Mouse (Mus musculus) kidney, postnatal 25 days (tissue): ENCODE results near the gene Tpst1.

ENCODE experiments used
- DNase-seq, 2 experiments: peaks; one replicate each; pipeline ENCODE4 v3.0.0; 2021; ENCODE audit warnings: mixed read lengths in 2 of 2

The Tpst1 gene

DNA sequence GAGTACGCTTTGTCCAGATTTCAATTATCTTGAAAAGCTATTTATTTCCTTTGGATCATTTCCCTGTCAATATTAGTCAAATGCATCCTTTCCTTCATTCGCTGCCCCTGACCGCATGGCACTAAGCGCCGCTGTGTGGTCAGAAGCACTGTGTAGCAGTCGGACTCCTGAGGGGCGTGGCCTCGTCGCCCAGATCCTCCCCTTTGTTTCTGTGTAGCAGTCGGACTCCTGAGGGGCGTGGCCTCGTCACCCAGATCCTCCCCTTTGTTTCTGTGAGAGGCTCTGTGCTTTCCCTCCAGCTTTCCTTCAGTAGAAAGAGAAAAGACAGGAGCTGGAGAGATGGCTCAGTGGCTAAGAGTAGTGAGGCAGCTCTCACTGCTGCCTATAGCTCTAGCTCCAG is 23.6 kb downstream of the Tpst1 start:
- DNase-seq, result no peak

DNA sequence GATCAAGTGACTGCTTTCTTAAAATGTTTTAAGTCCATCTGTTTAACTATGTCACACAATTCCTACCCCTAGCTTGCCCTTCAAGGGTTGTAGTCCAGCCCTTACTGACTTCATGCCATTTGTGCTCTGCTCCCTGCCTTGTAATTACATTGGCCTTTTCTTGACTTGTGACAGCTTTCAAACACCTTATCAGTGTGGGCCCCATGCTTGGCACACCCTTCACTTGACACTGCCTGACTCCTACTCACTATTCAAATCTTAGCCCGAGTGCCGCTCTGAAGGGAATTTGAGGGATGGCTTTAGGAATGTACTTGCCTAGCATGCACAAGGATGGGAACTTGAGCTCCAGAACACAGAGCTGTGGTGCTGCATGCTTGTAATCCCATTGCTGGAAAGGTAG is 24.7 kb downstream of the Tpst1 start:
- DNase-seq, result no peak

DNA sequence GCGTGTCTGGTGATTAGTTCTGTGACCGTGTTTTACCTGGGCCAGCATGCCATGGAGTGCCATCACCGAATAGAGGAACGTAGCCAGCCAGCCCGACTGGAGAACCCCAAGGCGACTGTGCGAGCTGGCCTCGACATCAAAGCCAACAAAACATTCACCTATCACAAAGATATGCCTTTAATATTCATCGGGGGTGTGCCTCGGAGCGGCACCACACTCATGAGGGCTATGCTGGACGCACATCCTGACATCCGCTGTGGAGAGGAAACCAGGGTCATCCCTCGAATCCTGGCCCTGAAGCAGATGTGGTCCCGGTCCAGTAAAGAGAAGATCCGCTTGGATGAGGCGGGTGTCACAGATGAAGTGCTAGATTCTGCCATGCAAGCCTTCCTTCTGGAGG is 28.6 kb downstream of the Tpst1 start:
- DNase-seq, result no peak

DNA sequence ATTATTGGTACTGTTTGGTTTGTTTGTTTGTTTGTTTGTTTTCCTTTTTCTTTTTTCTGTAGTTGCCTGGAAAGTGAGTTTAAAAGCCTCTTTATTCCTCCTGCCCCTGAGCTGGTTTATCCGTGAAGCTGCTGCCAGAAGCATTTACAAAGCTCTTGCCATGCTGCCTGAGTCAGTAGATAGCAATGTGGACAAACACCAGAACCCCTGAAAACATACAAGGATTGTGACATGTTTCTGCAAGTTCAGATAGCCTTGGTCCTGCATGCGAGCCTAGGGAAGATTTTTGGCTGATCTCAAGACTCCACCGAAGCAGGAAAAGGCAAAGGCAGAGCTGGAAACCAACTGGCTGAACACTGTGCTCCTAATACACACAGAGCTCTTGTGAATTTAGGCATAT is 36.2 kb downstream of the Tpst1 start:
- DNase-seq, result no peak

DNA sequence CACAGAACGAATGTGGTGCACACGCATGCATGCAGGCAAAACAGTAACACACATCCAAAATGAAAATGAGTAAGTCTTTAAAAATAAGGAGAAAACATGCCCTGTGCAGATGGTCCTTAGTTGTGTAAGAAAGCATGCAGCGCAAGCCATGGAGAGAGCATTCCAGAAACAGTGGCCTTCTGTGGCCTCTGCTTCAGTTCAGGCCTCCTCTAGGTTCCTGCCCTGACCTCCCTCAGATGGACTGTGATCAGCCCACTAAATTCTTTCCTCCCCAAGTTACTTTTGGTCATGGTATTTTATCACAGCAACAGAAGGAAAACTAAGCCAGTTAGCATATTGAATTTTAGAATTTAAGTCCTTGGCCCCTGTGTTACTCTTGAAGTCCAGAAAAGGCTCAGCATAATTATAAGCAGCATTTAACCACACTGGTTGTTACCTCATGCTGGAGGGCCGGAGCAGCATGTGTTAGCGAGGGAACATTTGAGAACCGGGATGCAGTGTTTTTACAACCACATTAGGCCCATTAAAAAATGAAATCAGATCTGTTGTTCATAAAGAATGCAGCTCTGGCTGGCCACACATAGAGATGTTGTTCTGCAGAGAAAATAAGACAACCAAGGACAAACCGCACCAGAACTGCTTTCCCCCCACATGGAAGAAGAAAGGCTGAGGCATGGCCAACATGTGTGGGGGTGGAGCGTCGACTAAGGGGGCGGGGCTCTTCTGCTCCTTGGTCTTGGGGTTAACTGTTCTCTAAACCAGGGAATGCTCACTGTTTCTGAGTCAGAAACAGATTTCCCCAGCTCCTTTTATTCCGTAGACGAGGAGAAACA is 37.7 kb downstream of the Tpst1 start:
- no peak for DNase-seq

DNA sequence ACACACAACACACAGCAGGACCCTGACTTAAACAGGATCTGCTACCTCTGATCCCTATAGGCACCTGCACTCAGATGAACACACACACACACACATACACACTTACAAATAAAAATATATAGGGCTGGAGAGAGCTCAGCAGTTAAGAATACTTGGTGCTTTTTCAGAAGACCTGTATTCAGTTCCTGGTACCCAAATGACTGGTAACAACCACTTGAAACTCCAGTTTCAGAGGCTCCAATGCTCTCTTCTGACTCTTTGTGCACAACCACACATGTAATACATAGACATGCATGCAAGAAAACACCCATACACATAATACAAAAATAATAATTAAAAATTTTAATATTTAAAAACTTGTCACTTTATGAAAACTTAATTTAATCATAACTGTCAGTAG is 39.5 kb downstream of the Tpst1 start:
- no peak for DNase-seq

DNA sequence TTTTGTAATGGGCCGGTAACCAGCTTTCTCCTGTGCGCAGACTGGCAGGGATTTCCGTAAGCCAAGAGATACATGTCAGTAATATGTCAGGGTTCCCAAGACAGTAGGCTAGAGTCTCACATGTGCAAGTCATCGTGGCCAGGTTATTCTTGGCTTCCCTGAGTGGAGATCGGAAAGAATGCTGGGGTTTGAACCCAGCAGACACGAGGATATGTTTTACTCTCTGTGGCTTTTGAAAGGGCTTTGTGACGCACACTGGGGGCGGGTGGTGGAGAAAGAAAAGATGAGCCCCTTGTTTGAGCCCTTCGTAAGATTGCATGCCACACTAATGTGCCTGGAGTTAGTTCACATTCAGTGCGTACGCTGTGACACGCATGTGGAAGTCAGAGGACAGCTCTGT is 43.0 kb downstream of the Tpst1 start:
- no peak for DNase-seq

DNA sequence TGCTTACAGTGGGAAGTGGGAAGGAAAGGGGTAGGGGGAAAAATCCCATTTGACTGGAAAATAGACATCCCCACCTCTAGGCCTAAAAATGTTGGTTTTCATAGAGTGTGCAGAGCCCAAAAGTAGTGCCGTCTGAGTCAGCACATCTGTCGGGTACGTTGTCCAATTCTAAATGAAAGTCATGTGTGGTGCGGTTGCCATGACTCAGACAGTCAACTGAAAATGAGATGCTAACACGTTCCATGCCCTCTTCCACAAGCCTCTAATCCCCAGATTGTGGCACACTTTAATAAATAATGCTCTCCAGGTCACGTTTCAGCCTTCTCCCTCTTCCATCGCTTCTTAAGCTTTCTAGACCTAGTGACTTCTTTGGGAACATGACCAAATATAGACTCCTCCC is 43.7 kb downstream of the Tpst1 start:
- no peak for DNase-seq

DNA sequence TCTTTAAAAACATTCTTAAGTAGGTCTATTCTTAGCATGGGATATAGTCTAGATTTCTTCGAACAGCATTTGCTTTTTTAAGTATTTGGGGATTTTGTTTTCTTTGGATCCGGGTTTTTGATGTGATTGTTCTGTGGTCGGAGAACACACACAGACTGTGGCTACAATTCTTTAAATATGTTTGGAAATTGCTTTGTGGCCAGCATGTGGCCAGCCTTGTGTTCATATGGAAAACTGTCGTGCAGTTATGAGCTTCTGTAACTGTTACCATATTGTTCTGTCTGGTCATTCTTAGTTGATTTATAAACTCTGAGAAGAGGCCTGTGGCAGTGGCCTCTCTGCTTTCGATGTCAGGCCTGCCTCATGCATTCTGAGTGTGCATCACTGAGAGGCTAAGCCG is 44.8 kb downstream of the Tpst1 start:
- DNase-seq, result no peak

DNA sequence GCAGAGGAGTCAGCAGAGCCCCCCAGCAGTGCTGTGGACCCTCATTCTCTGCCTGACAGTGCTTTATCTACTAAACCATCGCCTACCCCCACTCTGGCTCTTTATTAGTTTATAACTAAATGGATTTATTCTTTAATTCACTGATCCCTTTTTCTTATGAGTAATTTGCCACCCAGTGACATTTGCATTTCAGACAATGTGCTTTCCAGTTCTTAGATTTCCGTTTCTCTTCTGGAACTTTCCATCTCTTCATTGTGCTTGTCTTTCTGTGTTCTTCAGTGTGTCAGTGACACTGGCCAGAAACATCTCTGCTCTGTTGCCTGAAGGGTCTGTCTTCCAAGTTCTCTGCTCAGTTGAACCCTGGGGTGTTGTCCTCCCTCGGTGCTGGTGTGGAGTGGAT is 46.1 kb downstream of the Tpst1 start:
- no peak for DNase-seq

DNA sequence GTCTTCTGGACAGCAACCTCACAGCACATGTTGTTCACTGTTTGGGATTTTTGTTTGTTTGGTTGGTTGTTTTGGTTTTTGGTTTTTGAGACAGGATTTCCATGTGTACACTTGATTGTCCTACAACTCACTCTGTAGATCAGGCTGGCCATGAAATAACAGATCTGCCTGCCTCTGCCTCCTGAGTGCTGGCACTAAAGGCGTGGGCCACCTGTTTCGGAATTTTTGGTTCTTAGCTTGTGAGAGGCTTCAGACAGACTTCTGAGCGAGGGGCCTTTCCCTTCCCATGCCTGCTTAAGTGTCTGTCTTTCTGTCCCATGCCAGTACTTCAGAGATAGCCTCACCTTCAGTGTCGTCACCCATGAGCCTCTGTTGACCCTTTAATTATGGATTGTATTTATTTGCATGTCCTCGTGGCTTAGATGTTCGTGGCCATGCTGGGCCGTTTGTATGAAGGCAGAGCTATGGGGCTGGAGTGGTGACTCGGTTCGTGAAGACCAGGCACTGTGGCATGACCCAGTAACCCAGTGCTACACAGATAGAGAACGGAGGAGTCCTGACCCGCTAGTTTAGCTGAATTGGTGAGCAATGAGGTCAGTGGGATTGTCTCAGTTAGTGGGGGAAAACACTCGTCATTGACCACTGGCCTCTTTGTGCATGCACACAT is 47.1 kb downstream of the Tpst1 start:
- no peak for DNase-seq

DNA sequence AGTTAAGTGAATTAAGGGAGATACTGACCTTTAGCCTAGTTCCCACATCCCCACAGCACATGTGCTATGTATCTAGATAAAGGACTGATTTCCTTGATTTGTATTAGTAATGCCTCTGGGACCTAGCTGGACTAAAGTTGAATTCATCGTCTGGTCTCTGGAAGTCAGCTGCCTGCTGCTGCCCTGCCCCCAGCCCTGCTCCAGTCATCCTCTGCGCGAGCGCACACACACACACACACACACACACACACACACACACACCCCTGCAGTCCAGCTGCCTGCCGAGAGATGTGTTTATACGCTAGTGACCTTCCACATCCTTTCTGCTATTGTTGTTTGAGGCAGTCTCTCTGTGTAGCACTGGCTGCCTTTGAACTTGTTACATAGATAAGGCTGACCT is 47.8 kb downstream of the Tpst1 start:
- DNase-seq, result peak; percentile 42 to 64

DNA sequence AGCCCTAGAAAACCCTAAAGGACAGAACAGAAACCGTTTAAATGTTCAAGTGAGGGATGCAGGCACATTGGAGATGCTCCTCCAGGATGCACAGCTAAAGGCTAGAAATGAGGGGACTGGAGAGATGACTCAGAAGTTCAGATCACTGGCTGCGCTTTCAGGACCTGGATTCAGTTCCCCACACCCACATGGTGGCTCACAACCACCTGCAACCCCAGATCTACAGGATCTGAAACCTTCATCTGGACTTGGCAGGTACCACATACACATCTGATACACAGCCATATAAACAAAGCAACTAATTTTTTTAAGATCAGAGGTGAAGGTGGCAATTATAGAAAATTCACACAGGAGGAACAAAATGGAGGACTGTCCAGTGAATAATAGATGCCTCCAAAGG is 49.2 kb downstream of the Tpst1 start:
- no peak for DNase-seq

DNA sequence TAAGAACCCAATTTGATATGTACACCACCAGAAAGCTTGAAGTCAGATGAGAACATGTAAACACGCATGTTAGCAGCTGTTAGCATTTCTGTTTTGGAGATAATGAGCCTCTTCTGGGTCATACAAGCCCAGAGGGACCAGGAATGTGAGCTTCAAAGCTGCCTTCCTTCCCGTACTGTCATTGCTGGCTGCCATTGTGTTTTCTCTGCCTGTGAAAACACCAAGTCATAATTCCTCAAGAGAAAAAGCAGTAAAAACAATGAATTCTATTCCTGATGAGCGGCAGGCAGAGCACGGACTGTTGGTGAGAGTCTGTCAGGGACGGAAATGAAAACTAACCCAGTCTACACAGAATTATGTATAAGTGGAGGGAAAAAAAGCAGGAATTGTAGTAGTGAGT is 51.1 kb downstream of the Tpst1 start:
- no peak for DNase-seq

DNA sequence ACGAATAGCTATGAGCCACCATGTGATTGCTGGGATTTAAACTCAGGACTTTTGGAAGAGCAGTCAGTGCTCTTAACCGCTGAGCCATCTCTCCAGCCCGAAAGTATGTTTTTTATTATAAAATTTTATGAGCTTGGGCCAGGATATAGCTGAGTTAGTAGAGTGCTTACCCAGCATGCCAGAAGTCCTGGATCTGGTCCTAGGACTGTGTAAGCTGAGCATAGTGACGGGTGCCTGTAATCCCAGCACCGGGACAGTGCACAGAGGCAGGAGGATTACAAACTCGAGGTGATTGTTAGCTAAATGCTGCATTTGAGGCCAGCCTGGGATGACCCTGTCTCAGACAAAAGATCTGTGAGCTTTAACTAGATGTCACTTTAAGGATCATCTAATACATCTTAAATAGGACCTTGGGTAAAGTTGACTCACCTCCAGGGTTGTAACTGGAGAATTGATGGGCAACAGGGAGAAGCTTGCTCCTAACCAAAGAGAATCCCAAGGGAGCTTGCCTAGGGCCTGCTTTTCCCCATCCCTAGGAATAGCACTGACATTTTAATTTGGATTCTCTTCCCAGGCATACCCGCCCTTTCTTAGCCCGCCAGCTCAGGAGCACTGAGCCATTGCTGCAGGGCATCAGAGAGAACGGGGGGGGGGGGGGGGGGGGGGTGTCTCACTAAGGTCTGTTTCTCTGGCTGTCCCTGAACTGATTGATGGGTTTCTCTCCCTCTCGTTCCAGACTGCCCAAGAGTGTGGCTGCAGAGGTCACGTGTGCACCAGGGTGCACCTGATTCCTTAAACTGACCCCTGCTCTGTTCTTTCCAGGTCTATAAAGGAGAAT is 55.8 kb downstream of the Tpst1 start:
- DNase-seq, result no peak

DNA sequence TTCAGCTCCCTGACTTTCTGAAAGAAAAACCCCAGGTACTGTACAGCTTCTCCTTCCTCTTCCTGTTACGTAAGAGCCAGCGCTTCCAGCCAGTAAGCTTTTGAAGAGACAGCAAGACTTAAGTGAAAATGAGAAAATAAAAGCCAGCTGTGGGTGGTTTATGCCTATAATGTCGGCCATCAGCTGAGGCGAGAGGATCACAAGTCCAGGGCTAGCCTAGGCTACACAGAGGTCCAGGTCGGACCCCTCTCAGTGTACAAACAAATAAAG is 56.3 kb downstream of the Tpst1 start:
- no peak for DNase-seq

DNA sequence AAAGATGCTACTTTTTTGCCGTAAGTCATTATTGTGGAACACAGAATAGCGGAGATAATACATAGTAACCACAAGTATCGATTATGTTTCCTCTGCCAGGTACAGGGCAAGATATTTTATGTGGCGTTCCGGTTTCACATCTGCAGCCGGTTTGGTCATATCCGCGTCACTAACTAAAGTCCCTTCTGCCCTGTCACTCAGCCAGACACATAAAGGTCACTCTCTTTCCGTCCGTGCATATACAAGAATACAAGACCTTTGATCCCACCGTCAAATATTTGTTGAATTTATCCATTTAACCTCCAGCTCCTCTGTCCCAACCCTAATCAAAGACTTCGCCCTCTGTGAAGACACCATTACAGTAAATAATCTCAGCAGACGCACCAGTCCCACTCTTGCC is 63.5 kb downstream of the Tpst1 start:
- no peak for DNase-seq

DNA sequence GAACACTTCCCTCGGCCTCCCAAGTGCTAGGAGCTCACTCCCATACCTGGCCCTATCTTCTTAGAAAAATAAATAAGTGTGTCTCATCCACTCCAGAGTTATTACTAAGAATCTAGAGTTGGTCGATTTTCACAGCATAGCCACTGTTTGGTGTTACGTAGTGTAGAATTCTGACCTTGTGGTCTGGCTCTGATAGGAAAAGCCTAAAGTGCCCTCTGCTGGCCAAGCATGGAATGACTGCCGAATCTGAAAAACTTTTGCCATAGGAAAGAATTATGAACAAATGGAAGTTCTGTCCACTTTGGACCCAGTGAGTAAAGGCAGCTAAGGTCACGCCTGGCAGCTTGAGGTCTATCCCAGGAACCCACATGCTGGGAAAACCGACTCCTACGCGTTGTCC is 66.3 kb downstream of the Tpst1 start:
- DNase-seq, result peak; percentile 69 to 90

DNA sequence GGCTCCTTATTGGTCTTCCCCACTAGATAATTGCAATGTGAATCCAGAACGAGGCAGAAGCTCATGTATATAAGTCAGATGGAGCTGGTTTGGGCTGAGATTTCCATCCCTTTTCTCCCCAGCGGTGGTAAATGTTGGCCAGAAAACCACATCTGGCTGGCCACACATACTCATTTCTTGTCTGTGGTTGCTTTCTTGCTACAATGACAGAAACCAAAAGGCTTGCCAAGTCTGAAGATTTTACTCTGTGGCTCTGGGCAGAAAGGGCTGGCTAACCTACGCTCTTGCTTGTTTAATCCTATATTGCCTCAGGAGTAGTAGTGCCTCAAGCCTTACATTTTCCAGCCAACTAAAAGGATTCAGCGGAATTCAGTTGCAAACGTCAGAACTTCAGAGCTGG is 68.0 kb downstream of the Tpst1 start:
- DNase-seq, result no peak

DNA sequence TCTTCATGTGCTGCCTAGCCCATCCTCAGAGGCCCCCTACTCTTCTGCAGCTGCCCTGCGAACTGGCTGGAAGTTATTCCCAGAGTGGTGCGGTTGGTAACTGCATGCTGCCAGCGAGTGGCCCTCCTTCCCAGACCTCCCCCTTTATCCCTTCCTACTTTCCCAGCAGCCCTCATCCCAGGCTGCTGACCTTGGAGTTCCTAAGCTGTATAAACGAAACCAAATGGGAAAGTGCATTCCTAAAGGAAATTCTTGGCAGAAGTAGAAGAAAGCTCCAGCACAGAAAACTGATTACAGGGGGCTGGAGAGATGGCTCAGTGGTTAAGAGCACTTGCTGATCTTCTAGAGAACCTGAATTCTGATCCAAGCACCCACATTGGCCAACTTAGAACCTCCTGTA is 68.9 kb downstream of the Tpst1 start:
- no peak for DNase-seq

DNA sequence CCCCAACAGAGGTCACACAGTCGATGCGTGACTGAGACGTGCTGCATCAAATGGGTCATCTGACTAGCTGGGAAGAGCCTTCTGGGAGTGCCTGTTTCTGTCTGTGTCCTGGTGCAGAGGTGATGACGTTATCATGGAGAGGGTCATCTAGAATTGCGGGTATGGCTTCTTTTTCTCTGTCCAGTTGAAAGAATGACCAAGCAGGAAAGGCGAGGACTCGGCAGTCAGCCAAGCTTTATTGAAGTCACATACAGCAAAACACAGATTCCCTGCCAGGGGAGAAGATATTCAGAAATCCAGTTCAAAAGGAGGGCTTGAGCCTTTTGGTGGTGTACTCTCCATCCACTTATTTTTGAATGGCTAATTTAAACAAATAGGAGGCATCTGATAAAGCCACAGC is 70.0 kb downstream of the Tpst1 start:
- DNase-seq, result no peak

DNA sequence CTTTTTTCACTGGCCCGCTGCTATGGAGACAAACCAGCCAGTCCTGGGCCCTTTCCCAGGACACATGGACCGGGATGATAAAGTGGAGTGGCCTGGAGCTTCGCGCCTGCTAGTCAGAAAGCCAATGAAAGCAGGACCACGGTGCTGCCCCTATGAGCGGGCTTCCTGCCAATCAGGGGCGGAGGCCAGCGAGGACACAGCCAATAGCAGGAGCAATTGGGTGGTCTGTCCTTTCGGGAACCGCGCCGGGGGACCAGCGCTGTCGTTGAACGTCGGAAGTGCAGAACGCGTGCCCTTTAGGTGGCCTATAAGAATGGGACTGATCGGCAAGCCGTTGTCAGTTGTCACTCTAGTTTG is 70.8 kb downstream of the Tpst1 start:
- DNase-seq, result peak; percentile 70 to 89

DNA sequence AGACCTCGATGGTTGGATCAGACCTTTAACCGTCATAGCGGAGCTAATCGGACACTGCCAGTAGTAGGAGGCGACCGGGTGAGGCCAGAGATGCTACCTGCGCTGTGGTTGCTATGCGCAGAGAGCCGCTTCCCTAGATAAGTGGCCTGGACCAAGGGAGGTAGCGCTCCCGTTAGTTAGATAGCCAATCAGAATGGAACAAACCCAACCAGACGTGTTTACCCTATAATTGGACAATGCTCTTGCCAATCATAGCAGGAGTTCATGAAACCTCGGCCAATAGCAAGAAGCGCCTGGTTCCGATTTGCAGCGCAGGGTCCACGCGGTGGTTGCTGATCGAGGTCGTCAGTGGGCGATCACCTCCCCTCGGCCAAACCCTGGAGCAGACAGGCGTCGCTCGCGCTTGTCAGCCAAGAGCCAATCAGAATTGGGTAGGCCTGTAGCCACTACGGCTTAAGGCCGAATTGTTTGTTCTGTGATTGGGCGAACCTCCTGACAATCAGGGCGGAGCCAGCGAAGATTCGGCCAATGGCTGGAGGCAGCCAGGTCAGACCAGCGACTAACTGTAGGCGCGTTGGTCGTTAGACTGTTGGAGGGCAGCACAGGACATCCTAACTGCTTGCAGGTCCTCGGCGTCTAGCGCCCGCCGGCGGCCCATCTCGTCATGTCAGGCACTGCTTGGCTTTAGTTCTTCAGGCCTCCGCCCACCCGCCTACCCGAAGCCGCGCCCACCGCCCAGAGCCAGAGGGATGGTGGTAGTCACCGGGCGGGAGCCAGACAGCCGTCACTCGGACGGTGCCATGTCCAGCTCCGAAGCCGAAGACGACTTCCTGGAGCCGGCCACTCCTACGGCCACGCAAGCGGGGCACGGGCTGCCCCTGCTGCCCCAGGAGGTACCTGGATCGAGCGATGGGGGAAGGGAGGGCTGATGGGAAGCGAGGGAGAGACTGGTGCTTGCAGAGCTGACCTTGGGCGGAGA is 71.5 kb downstream of the Tpst1 start, which contains the start of gene Kctd7:
Gene Kctd7 (plus strand): TSS at position 528 of the 979 bp plus-strand sequence.
- peak; percentile 98 to 99 for DNase-seq
